Comparison of ENCODE assay signal across 8 mouse cellular contexts in genomic region chr17:8936603-8937002, GRCm38 (mm10). TPM values are rescaled to one million over a fixed set of nuclear protein-coding genes. Genes with fewer than 3 reads are reported as not detected.
A peak's percentile ranks its signal among the peaks of the same experiment; 100 is the strongest.
DNase-seq lines count a peak whose midpoint lies in the region; ATAC-seq and TF ChIP-seq lines count a peak whose summit lies in the region.

No protein-coding gene starts in this region.

- TF ChIP-seq EP300 in liver, postnatal 0 days (IDR thresholded peaks at IDR 0.05; ENCODE audit: low read depth): no peak
- no peak for TF ChIP-seq EP300 in stomach, postnatal 0 days (optimal IDR thresholded peaks at IDR 0.05)

- H3K4me2 ChIP-seq in liver, postnatal 0 days (ENCODE audit: low read depth, low read length): no peak overlapping the region
- H3K4me2 ChIP-seq in liver, embryonic 12.5 days: no peak overlapping the region
- no peak overlapping the region for H3K4me2 ChIP-seq in stomach, postnatal 0 days (replicated peaks; ENCODE audit: low read depth)

- no peak overlapping the region for H3K9ac ChIP-seq in liver, postnatal 0 days (replicated peaks)
- H3K9ac ChIP-seq in liver, embryonic 12.5 days: no peak overlapping the region
- H3K9ac ChIP-seq in stomach, postnatal 0 days (ENCODE audit: low read length): no peak overlapping the region

- ATAC-seq in frontal cortex, adult (ENCODE audit: low TSS enrichment): peak; percentile 50; the same call in 1 of the 2 replicates
- ATAC-seq in liver, postnatal 0 days: no peak
- no peak for ATAC-seq in liver, embryonic 12.5 days
- ATAC-seq in stomach, postnatal 0 days (ENCODE audit: low FRiP score, low TSS enrichment): no peak

- no peak overlapping the region for H3K27ac ChIP-seq in liver, postnatal 0 days (ENCODE audit: low read depth)
- no peak overlapping the region for H3K27ac ChIP-seq in liver, embryonic 12.5 days
- H3K27ac ChIP-seq in stomach, postnatal 0 days (replicated peaks): no peak overlapping the region

- 4% methylated on average over 4 of the region's 4 CpGs for WGBS in liver, postnatal 0 days (ENCODE audit: insufficient replicate concordance)
- WGBS in liver, embryonic 12.5 days (ENCODE audit: insufficient replicate concordance): 3% methylated on average over 4 of the region's 4 CpGs
- WGBS in stomach, postnatal 0 days: 4% methylated on average over 4 of the region's 4 CpGs

- TF ChIP-seq CTCF in liver, postnatal 0 days (IDR thresholded peaks at IDR 0.05; ENCODE audit: low read depth): peak; percentile 74
- peak; percentile 83 for TF ChIP-seq CTCF in stomach, postnatal 0 days (IDR thresholded peaks at IDR 0.05; ENCODE audit: low read depth)

- no peak overlapping the region for H3K4me3 ChIP-seq in liver, postnatal 0 days (ENCODE audit: low read depth, low read length)
- H3K4me3 ChIP-seq in liver, embryonic 12.5 days: no peak overlapping the region
- no peak overlapping the region for H3K4me3 ChIP-seq in stomach, postnatal 0 days (ENCODE audit: low read depth, low read length)

- H3K9me3 ChIP-seq in liver, postnatal 0 days (ENCODE audit: low read length): no peaks in the 10 kb centered on the region
- no peaks in the 10 kb centered on the region for H3K9me3 ChIP-seq in liver, embryonic 12.5 days (replicated peaks)
- H3K9me3 ChIP-seq in stomach, postnatal 0 days (ENCODE audit: control insufficient read depth, low read length): no peaks in the 10 kb centered on the region

- DNase-seq in frontal cortex, postnatal 14 days (ENCODE audit: low spot score in 2 of 2): no peak
- no peak for DNase-seq in liver, postnatal 0 days
- peak; percentile 51 for DNase-seq in adrenal gland, postnatal 14 days
- peak; percentile 36 for DNase-seq in heart, postnatal 4 days
- no peak for DNase-seq in stomach, postnatal 0 days (ENCODE audit: low spot score)
- no peak for DNase-seq in spleen, postnatal 14 days (ENCODE audit: low spot score in 2 of 2)

- no peaks in the 10 kb centered on the region for H3K4me1 ChIP-seq in liver, postnatal 0 days (ENCODE audit: insufficient read depth)
- H3K4me1 ChIP-seq in liver, embryonic 12.5 days: no peaks in the 10 kb centered on the region
- no peaks in the 10 kb centered on the region for H3K4me1 ChIP-seq in stomach, postnatal 0 days (replicated peaks; ENCODE audit: control insufficient read depth, insufficient read depth)

- 0 out of 2 replicates have a peak, but pooled peaks cover 3% of the 10 kb centered on the region for H3K27me3 ChIP-seq in liver, postnatal 0 days (ENCODE audit: insufficient read depth, low read length)
- H3K27me3 ChIP-seq in liver, embryonic 12.5 days (replicated peaks): peaks cover 22% of the 10 kb centered on the region
- no peaks in the 10 kb centered on the region for H3K27me3 ChIP-seq in stomach, postnatal 0 days (ENCODE audit: control insufficient read depth, insufficient read depth, low read length)

- H3K36me3 ChIP-seq in liver, postnatal 0 days (replicated peaks; ENCODE audit: insufficient read depth, low read length): no peaks in the 10 kb centered on the region
- no peaks in the 10 kb centered on the region for H3K36me3 ChIP-seq in liver, embryonic 12.5 days
- no peaks in the 10 kb centered on the region for H3K36me3 ChIP-seq in stomach, postnatal 0 days (ENCODE audit: control insufficient read depth, insufficient read depth, low read length)

RNA-seq across cellular contexts. Expression of gene 1700010I14Rik, which starts 51.5 kb away (rescaled TPM):
- 0.60 and 0.65 TPM in 2 replicates for polyA plus RNA-seq in liver, postnatal 0 days (2015; fragmentation: Nextera tagmentation; extraction: Ambion mirVana)
- 0.84 and 1.0 TPM in 2 replicates for polyA plus RNA-seq in liver, embryonic 12.5 days (2016; fragmentation: Nextera tagmentation; extraction: Ambion mirVana)
- total RNA-seq in adrenal gland, postnatal 14 days (2021): 1.7 and 1.9 TPM in 2 replicates
- total RNA-seq in heart, postnatal 4 days (2021): under 1 TPM in 1 of 2 experiments, not detected in 1; 0.36 TPM
- polyA plus RNA-seq in stomach, postnatal 0 days (2015; fragmentation: Nextera tagmentation; extraction: Ambion mirVana): 0.74 and 1.1 TPM in 2 replicates

Comparison
In these comparisons a context has a peak if more than half of its experiments do, and no peak if none do; other contexts are left out.
1. DNase-seq: peak in adrenal gland, postnatal 14 days (single experiment) and heart, postnatal 4 days (single experiment); none in frontal cortex, postnatal 14 days (0 of 2), liver, postnatal 0 days (single experiment), stomach, postnatal 0 days (single experiment) and spleen, postnatal 14 days (0 of 2).